Mouse (Mus musculus): ENCODE data around the gene Utp4. TPM values are rescaled to one million over a fixed set of nuclear protein-coding genes. Genes with fewer than 3 reads are reported as not detected.

Gene Utp4
- 16.7 TPM for polyA plus RNA-seq (2014; fragmentation: Illumina TruSeq; extraction: RNeasy Lipid Tissue Mini Kit (QIAGEN cat#74804); ENCODE audit: low read depth, low replicate concordance)

GRCm38 (mm10) chr8:106893481-106894156 is at the start of gene Utp4:
Gene Utp4 (plus strand): TSS chr8:106893636.

GRCm38 (mm10) chr8:106870051-106870450 is 23.4 kb upstream of the Utp4 start, which contains the start of gene Has3:
Gene Has3 (plus strand): TSS chr8:106870242.

GRCm38 (mm10) chr8:106935324-106935869 is 42.0 kb downstream of the Utp4 start, which contains the start of gene Sntb2:
Gene Sntb2 (plus strand): TSS chr8:106935750.

Other genes starting within 250 kb of the Utp4 start
- gene Tango6, start 210.6 kb upstream of the Utp4 start, polyA plus RNA-seq (2014; fragmentation: Illumina TruSeq; extraction: RNeasy Lipid Tissue Mini Kit (QIAGEN cat#74804); ENCODE audit: low read depth, low replicate concordance): 0.73 TPM
- 0.35 TPM for gene Has3, start 23.4 kb upstream of the Utp4 start, polyA plus RNA-seq (2014; fragmentation: Illumina TruSeq; extraction: RNeasy Lipid Tissue Mini Kit (QIAGEN cat#74804); ENCODE audit: low read depth, low replicate concordance)
- 18.7 TPM for gene Sntb2, start 42.1 kb downstream of the Utp4 start, polyA plus RNA-seq (2014; fragmentation: Illumina TruSeq; extraction: RNeasy Lipid Tissue Mini Kit (QIAGEN cat#74804); ENCODE audit: low read depth, low replicate concordance)
- 29.9 TPM for gene Vps4a, start 137.6 kb downstream of the Utp4 start, polyA plus RNA-seq (2014; fragmentation: Illumina TruSeq; extraction: RNeasy Lipid Tissue Mini Kit (QIAGEN cat#74804); ENCODE audit: low read depth, low replicate concordance)
- gene Pdf, start 155.0 kb downstream of the Utp4 start, polyA plus RNA-seq (2014; fragmentation: Illumina TruSeq; extraction: RNeasy Lipid Tissue Mini Kit (QIAGEN cat#74804); ENCODE audit: low read depth, low replicate concordance): 38.9 TPM
- gene Cog8, start 163.1 kb downstream of the Utp4 start, polyA plus RNA-seq (2014; fragmentation: Illumina TruSeq; extraction: RNeasy Lipid Tissue Mini Kit (QIAGEN cat#74804); ENCODE audit: low read depth, low replicate concordance): 14.8 TPM
- 8.9 TPM for gene Nip7, start 163.2 kb downstream of the Utp4 start, polyA plus RNA-seq (2014; fragmentation: Illumina TruSeq; extraction: RNeasy Lipid Tissue Mini Kit (QIAGEN cat#74804); ENCODE audit: low read depth, low replicate concordance)
- gene Tmed6, start 172.0 kb downstream of the Utp4 start, polyA plus RNA-seq (2014; fragmentation: Illumina TruSeq; extraction: RNeasy Lipid Tissue Mini Kit (QIAGEN cat#74804); ENCODE audit: low read depth, low replicate concordance): 3.6 TPM
- 27.8 TPM for gene Terf2, start 202.9 kb downstream of the Utp4 start, polyA plus RNA-seq (2014; fragmentation: Illumina TruSeq; extraction: RNeasy Lipid Tissue Mini Kit (QIAGEN cat#74804); ENCODE audit: low read depth, low replicate concordance)

Data from sigmoid colon, adult 10 weeks (tissue).